9 mouse cellular contexts compared by ENCODE assay signal in the genomic region with DNA sequence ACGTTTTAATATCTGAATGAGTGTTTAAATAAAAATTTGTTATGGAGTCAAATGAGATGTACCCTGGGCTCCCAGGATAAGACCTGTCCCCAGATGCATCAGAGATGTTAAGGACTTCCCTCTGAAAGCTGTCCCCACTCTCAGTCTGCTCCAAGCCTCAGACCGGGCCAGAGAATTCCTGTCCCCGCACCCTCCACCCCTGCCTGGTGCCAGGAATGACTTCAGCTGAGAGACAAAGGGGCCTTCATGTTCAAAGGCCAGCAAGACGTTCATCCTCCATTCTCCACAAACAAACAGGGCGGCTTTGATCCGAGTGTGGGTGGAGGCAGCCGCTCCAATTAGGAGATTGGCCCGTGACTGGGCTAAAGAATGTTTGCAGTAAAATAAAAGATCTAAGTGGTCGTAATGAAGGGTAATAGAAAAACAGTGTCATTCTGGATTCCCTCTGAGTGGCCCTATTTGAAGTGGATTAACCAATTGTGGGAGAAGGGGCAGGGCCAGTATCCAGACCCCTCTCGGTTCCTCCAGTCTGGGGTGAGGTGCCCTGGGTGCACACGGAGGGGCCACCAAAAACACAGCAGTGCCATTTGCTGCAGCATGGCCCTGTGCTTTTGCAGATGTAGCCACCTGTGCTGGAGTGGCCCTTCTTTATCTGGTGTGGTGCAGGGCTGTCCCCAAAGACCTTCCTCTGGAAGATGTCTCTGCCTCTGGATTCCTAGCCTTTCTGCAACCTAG. TPM values are rescaled to one million over a fixed set of nuclear protein-coding genes. Genes with fewer than 3 reads are reported as not detected.
DNase-seq lines count a peak whose midpoint lies in the region; ATAC-seq lines count a peak whose summit lies in the region.
"Had no signal": no experiment of that assay in that cellular context is flagged by ENCODE, and none has a peak within 500 bp of the region (broad histone marks: within the 10 kb centered on the region; RNA-seq: fewer than 3 reads in every experiment).

No protein-coding gene starts in this region.

- no peak overlapping the region for H3K4me2 ChIP-seq in heart, embryonic 13.5 days
- H3K4me2 ChIP-seq: stomach, embryonic 15.5 days had no signal

- H3K4me1 ChIP-seq in heart, embryonic 13.5 days: peaks cover 10% of the 10 kb centered on the region; the same call in 1 of the 2 replicates
- H3K4me1 ChIP-seq: stomach, embryonic 15.5 days had no signal

- DNase-seq in heart, postnatal 25 days (ENCODE audit: low spot score): no peak
- DNase-seq in brain, embryonic 18.5 days (ENCODE audit: low read depth, low spot score): peak; percentile 32
- DNase-seq in left cerebral cortex, adult 8-10 months (ENCODE audit: low spot score in 2 of 2): peak; percentile 26 to 50
- DNase-seq in right cerebral cortex, adult 2 months (ENCODE audit: low spot score in 2 of 2): peak; percentile 18 to 21
- DNase-seq in heart, adult 18-20 months: no peak
- no peak for DNase-seq in gastrocnemius, adult 8-10 months (ENCODE audit: low spot score in 2 of 2)

- 23% methylated on average over 11 of the region's 11 CpGs for WGBS in heart, embryonic 13.5 days

- no peaks in the 10 kb centered on the region for H3K36me3 ChIP-seq in heart, embryonic 13.5 days
- H3K36me3 ChIP-seq: stomach, embryonic 15.5 days had no signal

- peak overlapping the region; percentile 5; the same call in 1 of the 2 replicates for H3K9ac ChIP-seq in heart, embryonic 13.5 days
- H3K9ac ChIP-seq: stomach, embryonic 15.5 days had no signal

- H3K27me3 ChIP-seq in heart, embryonic 13.5 days (replicated peaks): 0 out of 2 replicates have a peak, but pooled peaks cover 4% of the 10 kb centered on the region
- H3K27me3 ChIP-seq: stomach, embryonic 15.5 days had no signal

- no peak overlapping the region for H3K4me3 ChIP-seq in heart, embryonic 13.5 days
- H3K4me3 ChIP-seq: stomach, embryonic 15.5 days had no signal

- peaks cover 3% of the 10 kb centered on the region; the same call in 1 of the 2 replicates for H3K9me3 ChIP-seq in heart, embryonic 13.5 days
- H3K9me3 ChIP-seq: stomach, embryonic 15.5 days had no signal

- intact Hi-C loops in heart, postnatal 25 days (cut with DNase I): no loop called here

- H3K27ac ChIP-seq in heart, embryonic 13.5 days (replicated peaks): peak overlapping the region; percentile 26; the same call in 1 of the 2 replicates
- H3K27ac ChIP-seq: stomach, embryonic 15.5 days had no signal

- no peak for ATAC-seq in heart, embryonic 13.5 days (ENCODE audit: extremely low read depth, insufficient number of reproducible peaks, low FRiP score, low TSS enrichment)
- peak; percentile 77 for ATAC-seq in frontal cortex, adult (ENCODE audit: low TSS enrichment)

RNA-seq across cellular contexts. Expression of a gene that starts 25.9 kb away (rescaled TPM):
- 16.1 and 18.6 TPM in 2 replicates for polyA plus RNA-seq in heart, embryonic 13.5 days (2015; fragmentation: Nextera tagmentation; extraction: Ambion mirVana)
- 1 to 10 TPM; 2.9 to 3.9 TPM for total RNA-seq in heart, postnatal 25 days (2021)
- total RNA-seq in left cerebral cortex, adult 8-10 months (2022): 10 to 100 TPM; 11.1 to 15.6 (median 14.6) TPM
- 1 to 10 TPM; 2.4 to 2.8 TPM for total RNA-seq in heart, adult 18-20 months (2021)
- 1 to 10 TPM in 3 of 4 experiments, under 1 TPM in 1; 0.97 to 1.5 (median 1.4) TPM for total RNA-seq in gastrocnemius, adult 8-10 months (2022)

Comparison
In these comparisons a context has a peak if more than half of its experiments do, and no peak if none do; other contexts are left out.
1. DNase-seq: peak in brain, embryonic 18.5 days (single experiment), left cerebral cortex, adult 8-10 months (2 of 2) and right cerebral cortex, adult 2 months (2 of 2); none in heart, postnatal 25 days (single experiment), heart, adult 18-20 months (0 of 2) and gastrocnemius, adult 8-10 months (0 of 2).